Mouse (Mus musculus) hindbrain, embryonic 13.5 days (tissue): ENCODE measurements around the gene Prn. TPM values are rescaled to one million over a fixed set of nuclear protein-coding genes. Genes with fewer than 3 reads are reported as not detected.

Experiments
- ATAC-seq: fragments of 200-750 bp; cut with Nextera tagmentation; 2 replicates; pipeline ENCODE4 v1.8.0; 2017; ENCODE audit warnings: moderate TSS enrichment; ENCODE audit not compliant: low FRiP score
- H3K27ac ChIP-seq: fragments of 300-500 bp; sonication (generic); 2 replicates; pipeline ENCODE4 v1.5.1; 2015; ENCODE audit warnings: inconsistent platforms, mild to moderate bottlenecking, moderate library complexity
- H3K27me3 ChIP-seq: fragments of 300-500 bp; sonication (generic); 2 replicates; pipeline ENCODE4 v1.6.1; 2015; ENCODE audit warnings: mild to moderate bottlenecking, inconsistent platforms
- H3K36me3 ChIP-seq: fragments of 300-500 bp; sonication (generic); 2 replicates; pipeline ENCODE4 v1.6.1; 2015; ENCODE audit warnings: mild to moderate bottlenecking, inconsistent platforms
- H3K4me1 ChIP-seq: fragments of 300-500 bp; sonication (generic); replicated peaks from 2 replicates; pipeline ENCODE4 v1.6.1; 2015; ENCODE audit warnings: inconsistent platforms
- H3K4me2 ChIP-seq: fragments of 300-500 bp; sonication (generic); 2 replicates; pipeline ENCODE4 v1.6.1; 2015; ENCODE audit warnings: inconsistent platforms, mild to moderate bottlenecking, moderate library complexity
- H3K4me3 ChIP-seq: fragments of 300-500 bp; sonication (generic); 2 replicates; pipeline ENCODE4 v1.5.1; 2015; ENCODE audit warnings: mild to moderate bottlenecking, inconsistent platforms
- H3K9ac ChIP-seq: fragments of 300-500 bp; sonication (generic); 2 replicates; pipeline ENCODE4 v1.6.1; 2015; ENCODE audit warnings: mild to moderate bottlenecking, inconsistent platforms
- H3K9me3 ChIP-seq: fragments of 300-500 bp; sonication (generic); 2 replicates; pipeline ENCODE4 v1.6.1; 2016; ENCODE audit warnings: inconsistent platforms
- whole genome bisulfite sequencing: fragments of 180-500 bp; shearing (Covaris S2); methylation state at CpG from one replicate; pipeline ENCODE4 v1.1.7; 2015; 5-methylcytosine and 5-hydroxymethylcytosine counted together
- polyA plus RNA-seq: library from polyadenylated mRNA; unstranded; fragments of >200 nt; fragmentation: Nextera tagmentation; extraction: Ambion mirVana; gene quantifications from 2 replicates; pipeline ENCODE4 v1.2.1, GENCODE M21; 2015

The Prn gene
- polyA plus RNA-seq, 1 experiment from 2014 or later = not detected

DNA sequence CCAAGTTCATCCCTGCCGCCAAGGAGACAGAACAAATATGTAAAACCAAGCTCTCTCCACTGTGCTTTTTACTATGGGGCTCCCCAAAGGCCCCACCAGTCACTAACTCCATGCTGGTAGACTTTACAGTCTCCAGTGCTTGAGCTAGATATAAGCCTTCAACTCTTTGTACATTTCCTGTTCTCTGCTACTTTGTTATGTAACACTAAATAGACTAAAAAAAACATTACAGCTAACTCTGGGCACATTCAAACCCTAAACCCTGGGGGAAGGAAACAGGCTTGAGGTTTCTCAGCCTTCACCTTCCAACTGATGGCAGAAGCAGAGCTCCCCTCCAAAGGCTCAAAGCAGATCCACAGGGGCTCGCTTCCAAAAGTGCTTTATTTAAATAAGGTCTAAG is 82.7 kb downstream of the Prn start:
- ATAC-seq = no peak
- Histone ChIP-seq H3K4me1 (peaks cover 9% of the 10 kb centered on the region), H3K9me3 (no peaks in the 10 kb centered on the region), H3K4me2 (no peak overlapping the region), H3K27me3 (no peaks in the 10 kb centered on the region), H3K4me3 (no peak overlapping the region), H3K36me3 (peaks cover 40% of the 10 kb centered on the region), H3K27ac (no peak overlapping the region), H3K9ac (no peak overlapping the region)
- WGBS = 83% methylated on average over 2 of the region's 2 CpGs

DNA sequence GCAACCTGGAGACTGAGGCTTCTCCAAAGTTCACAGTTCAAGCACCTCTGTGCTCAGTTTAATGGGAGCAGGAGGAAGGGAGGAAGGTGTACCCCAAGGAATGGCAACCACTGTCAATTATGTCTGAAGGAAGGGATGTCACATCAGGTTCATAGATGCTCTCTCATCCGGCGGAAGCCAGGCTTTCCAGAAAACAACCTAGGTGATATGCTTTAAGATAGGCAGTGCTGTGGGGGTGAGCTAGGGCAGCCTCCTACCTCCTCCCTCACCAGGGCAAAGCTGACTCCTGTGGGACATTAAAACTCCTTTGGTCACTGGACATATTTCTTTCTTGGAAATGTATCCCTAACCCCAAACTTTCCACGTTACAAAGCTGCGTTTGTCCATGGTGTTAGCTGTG is 83.4 kb downstream of the Prn start:
- H3K4me1 ChIP-seq = peaks cover 9% of the 10 kb centered on the region
- H3K9ac ChIP-seq = no peak overlapping the region

GRCm38 (mm10) chr2:131993563-131994088 is 83.9 kb downstream of the Prn start:
- peak; percentile 24; the same call in 1 of the 2 replicates for ATAC-seq
- 58% methylated on average over 14 of the region's 14 CpGs for WGBS

More for the DNA sequence above, 83.4 kb downstream of the Prn start:
- Histone ChIP-seq H3K4me2 (no peak overlapping the region), H3K9me3 (no peaks in the 10 kb centered on the region), H3K27ac (no peak overlapping the region), H3K27me3 (no peaks in the 10 kb centered on the region), H3K4me3 (no peak overlapping the region), H3K36me3 (peaks cover 47% of the 10 kb centered on the region)
- WGBS = 81% methylated on average over 4 of the region's 4 CpGs
- no peak for ATAC-seq

GRCm38 (mm10) chr2:131994971-131995370 is 85.2 kb downstream of the Prn start:
- H3K27me3 ChIP-seq = no peaks in the 10 kb centered on the region
- peaks cover 60% of the 10 kb centered on the region for H3K36me3 ChIP-seq
- no peak overlapping the region for H3K27ac ChIP-seq
- H3K9me3 ChIP-seq = no peaks in the 10 kb centered on the region
- no peak overlapping the region for H3K4me2 ChIP-seq
- H3K4me1 ChIP-seq = peaks cover 9% of the 10 kb centered on the region
- 92% methylated on average over 6 of the region's 6 CpGs for WGBS
- no peak overlapping the region for H3K9ac ChIP-seq
- H3K4me3 ChIP-seq = no peak overlapping the region
- no peak for ATAC-seq

More at GRCm38 (mm10) chr2:131993563-131994088, 83.9 kb downstream of the Prn start:
- Histone ChIP-seq H3K9ac (no peak overlapping the region), H3K4me1 (peaks cover 9% of the 10 kb centered on the region), H3K27me3 (no peaks in the 10 kb centered on the region), H3K4me2 (no peak overlapping the region), H3K27ac (no peak overlapping the region), H3K36me3 (peaks cover 51% of the 10 kb centered on the region), H3K4me3 (no peak overlapping the region), H3K9me3 (no peaks in the 10 kb centered on the region)

GRCm38 (mm10) chr2:131995742-131996141 is 86.0 kb downstream of the Prn start:
- H3K4me1 ChIP-seq = peaks cover 9% of the 10 kb centered on the region
- no peak overlapping the region for H3K9ac ChIP-seq
- H3K36me3 ChIP-seq = peaks cover 63% of the 10 kb centered on the region
- no peak overlapping the region for H3K4me2 ChIP-seq
- 94% methylated on average over 12 of the region's 12 CpGs for WGBS
- H3K27me3 ChIP-seq = no peaks in the 10 kb centered on the region
- H3K9me3 ChIP-seq = no peaks in the 10 kb centered on the region
- no peak overlapping the region for H3K4me3 ChIP-seq
- H3K27ac ChIP-seq = no peak overlapping the region
- no peak for ATAC-seq

- H3K36me3 ChIP-seq = peaks cover 68% of the 10 kb centered on the region
- no peaks in the 10 kb centered on the region for H3K9me3 ChIP-seq
- H3K4me2 ChIP-seq = no peak overlapping the region
- 87% methylated on average over 7 of the region's 7 CpGs for WGBS
- H3K4me1 ChIP-seq = peaks cover 9% of the 10 kb centered on the region
- ATAC-seq = no peak
- H3K27ac ChIP-seq = no peak overlapping the region
- H3K4me3 ChIP-seq = no peak overlapping the region
- no peaks in the 10 kb centered on the region for H3K27me3 ChIP-seq
- H3K9ac ChIP-seq = peak overlapping the region; percentile 29; the same call in 1 of the 2 replicates
Observed at GRCm38 (mm10) chr2:131996369-131996768, 86.6 kb downstream of the Prn start.

GRCm38 (mm10) chr2:131997356-131997755 is 87.6 kb downstream of the Prn start:
- ATAC-seq = no peak

DNA sequence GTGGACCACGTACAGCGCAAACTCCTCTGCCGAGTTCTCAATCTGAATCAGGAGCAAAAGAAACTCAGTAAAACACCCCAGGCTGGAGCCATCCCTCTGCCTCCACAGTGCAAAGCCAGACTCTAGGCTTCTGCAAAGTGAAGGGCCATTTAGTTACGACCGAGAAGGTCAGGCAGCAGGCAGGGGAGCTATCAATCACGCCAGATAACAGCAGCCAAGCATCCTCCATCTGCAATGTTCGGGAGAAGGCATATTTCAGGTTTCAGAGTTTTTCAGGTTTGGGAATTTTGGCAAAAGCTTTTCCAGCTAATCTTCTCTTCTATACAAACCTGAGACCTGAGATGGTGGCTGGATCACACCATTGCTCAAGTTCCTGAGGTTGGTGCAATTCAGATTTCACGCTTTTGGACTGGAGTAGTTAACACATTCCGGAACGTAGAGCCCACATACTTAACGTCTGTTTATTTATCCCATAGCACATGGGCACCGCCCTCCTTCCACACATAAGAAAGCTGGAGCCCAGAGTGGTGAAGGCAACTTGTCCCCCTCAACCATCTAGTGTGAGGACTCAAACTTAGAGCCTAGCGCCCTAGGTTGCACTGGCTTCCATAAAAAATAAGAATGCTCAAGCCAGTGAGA is 92.1 kb downstream of the Prn start:
- Histone ChIP-seq H3K27ac (no peak overlapping the region), H3K27me3 (no peaks in the 10 kb centered on the region), H3K9me3 (no peaks in the 10 kb centered on the region), H3K36me3 (peaks cover 90% of the 10 kb centered on the region), H3K9ac (no peak overlapping the region), H3K4me1 (no peaks in the 10 kb centered on the region), H3K4me2 (no peak overlapping the region), H3K4me3 (no peak overlapping the region)
- no peak for ATAC-seq
- 82% methylated on average over 13 of the region's 13 CpGs for WGBS

More at GRCm38 (mm10) chr2:131997356-131997755, 87.6 kb downstream of the Prn start:
- peaks cover 78% of the 10 kb centered on the region for H3K36me3 ChIP-seq
- H3K4me3 ChIP-seq = no peak overlapping the region
- no peak overlapping the region for H3K4me2 ChIP-seq
- 53% methylated on average over 5 of the region's 5 CpGs for WGBS
- no peaks in the 10 kb centered on the region for H3K27me3 ChIP-seq
- no peak overlapping the region for H3K27ac ChIP-seq
- peaks cover 9% of the 10 kb centered on the region for H3K4me1 ChIP-seq
- H3K9me3 ChIP-seq = no peaks in the 10 kb centered on the region
- no peak overlapping the region for H3K9ac ChIP-seq

- H3K27me3 ChIP-seq = no peaks in the 10 kb centered on the region
- no peak overlapping the region for H3K27ac ChIP-seq
- H3K4me2 ChIP-seq = no peak overlapping the region
- no peak for ATAC-seq
- no peaks in the 10 kb centered on the region for H3K9me3 ChIP-seq
- peaks cover 90% of the 10 kb centered on the region for H3K36me3 ChIP-seq
- H3K4me3 ChIP-seq = no peak overlapping the region
- no peaks in the 10 kb centered on the region for H3K4me1 ChIP-seq
- 89% methylated on average over 5 of the region's 5 CpGs for WGBS
- H3K9ac ChIP-seq = no peak overlapping the region
Observed at GRCm38 (mm10) chr2:132003916-132004315, 94.2 kb downstream of the Prn start.

DNA sequence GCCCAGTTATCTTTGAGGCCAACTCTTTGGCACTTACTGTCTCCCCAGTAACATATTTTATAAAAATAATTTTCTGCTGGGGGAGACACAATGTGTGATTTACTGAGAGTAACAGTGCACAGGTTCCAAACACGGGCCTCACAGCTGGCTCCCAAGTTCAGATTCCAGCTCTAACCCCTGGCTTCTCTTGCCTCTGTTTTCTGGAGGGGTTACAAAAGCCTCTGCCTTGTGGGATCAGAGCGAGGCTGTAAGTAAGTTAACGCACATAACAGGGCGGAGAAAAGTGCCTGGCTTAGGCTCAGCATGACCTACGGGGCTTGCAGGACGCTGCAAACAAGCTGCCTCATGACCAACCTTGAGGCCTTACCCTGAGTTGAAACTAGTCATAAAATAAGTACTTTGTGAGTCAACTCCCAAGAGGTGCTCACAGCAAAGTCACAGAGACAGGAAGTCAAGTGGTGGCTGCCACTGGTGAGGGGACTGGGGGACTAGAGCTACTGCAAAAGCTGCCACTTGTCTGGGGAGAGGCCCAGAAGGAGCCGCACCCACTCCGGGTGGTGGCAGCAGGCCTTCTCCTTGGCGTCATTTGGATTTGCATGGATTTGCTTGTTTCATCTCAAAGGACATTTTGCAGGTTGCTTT is 94.9 kb downstream of the Prn start:
- H3K9me3 ChIP-seq = no peaks in the 10 kb centered on the region
- H3K4me3 ChIP-seq = no peak overlapping the region
- H3K27me3 ChIP-seq = no peaks in the 10 kb centered on the region
- H3K27ac ChIP-seq = no peak overlapping the region
- H3K9ac ChIP-seq = no peak overlapping the region
- WGBS = 85% methylated on average over 9 of the region's 9 CpGs
- H3K4me2 ChIP-seq = no peak overlapping the region
- ATAC-seq = no peak
- H3K36me3 ChIP-seq = peaks cover 92% of the 10 kb centered on the region
- H3K4me1 ChIP-seq = no peaks in the 10 kb centered on the region

GRCm38 (mm10) chr2:132005445-132005844 is 95.7 kb downstream of the Prn start:
- Histone ChIP-seq H3K36me3 (peaks cover 92% of the 10 kb centered on the region), H3K4me3 (no peak overlapping the region), H3K4me1 (no peaks in the 10 kb centered on the region), H3K27me3 (no peaks in the 10 kb centered on the region), H3K27ac (no peak overlapping the region), H3K4me2 (no peak overlapping the region), H3K9ac (no peak overlapping the region), H3K9me3 (no peaks in the 10 kb centered on the region)
- ATAC-seq = no peak
- 85% methylated on average over 4 of the region's 4 CpGs for WGBS
